Mouse (Mus musculus) left cerebral cortex, postnatal 10 days (tissue): Measurements from ENCODE around the gene Pradc1. TPM values are rescaled to one million over a fixed set of nuclear protein-coding genes. Genes with fewer than 3 reads are reported as not detected.
A peak's percentile ranks its signal among the peaks of the same experiment; 100 is the strongest.

Experiments used
- DNase-seq, 2 experiments: peaks; one replicate each; pipeline ENCODE4 v3.0.0; 2021 to 2022; ENCODE audit warnings: low spot score in 2 of 2, mixed read lengths in 1 of 2; ENCODE audit errors: extremely low spot score in 1 of 2
- intact Hi-C: fragments of 180-260 bp; cut with DNase I; formaldehyde crosslinking; loops from one replicate; pipeline ENCODE4 v1.15.1; 2025
- total RNA-seq, 2 experiments: library from RNA; stranded (reverse); gene quantifications; 2 replicates each; pipeline ENCODE4 v1.2.3; 2021

The Pradc1 gene
- total RNA-seq, 2 experiments from 2014 or later: 20.4 to 22.1 TPM

DNA sequence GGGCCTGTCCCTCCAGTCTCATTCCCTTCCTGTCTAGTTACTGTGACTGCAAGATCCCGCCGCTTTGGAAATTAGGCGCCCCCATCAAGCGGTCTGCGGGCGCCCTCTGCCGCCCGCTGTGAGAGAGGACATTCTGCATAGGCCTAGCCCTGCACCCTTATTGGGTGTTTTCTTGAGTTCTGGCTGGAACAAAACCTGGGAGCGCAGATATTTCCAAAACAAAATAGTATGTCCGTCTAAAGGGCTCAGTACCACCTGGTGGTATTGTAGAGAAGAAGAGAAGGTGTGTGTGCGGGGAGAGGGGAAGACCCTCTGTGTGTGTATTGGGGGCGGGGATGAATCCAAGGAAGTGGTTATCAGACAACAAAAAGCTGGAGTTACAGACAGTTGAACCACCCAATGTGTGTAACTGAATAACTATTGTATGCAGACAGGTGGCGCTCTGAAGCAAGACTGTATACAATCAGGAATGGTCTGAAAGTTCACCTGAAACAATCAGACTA is 40.9 kb downstream of the Pradc1 start:
- intact Hi-C loops: no loop called here
- peak in 1 of 2 experiments; percentile 69 for DNase-seq

- intact Hi-C loops: loop anchor here (5.0 kb wide), 1 partner anchor 252 kb away; no protein-coding TSS in a partner anchor
- DNase-seq: no peak
Measured at GRCm38 (mm10) chr6:85409003-85409402, 42.8 kb downstream of the Pradc1 start.

- intact Hi-C loops: no loop called here
- no peak for DNase-seq
Measured at GRCm38 (mm10) chr6:85403039-85403438, 48.7 kb downstream of the Pradc1 start.

DNA sequence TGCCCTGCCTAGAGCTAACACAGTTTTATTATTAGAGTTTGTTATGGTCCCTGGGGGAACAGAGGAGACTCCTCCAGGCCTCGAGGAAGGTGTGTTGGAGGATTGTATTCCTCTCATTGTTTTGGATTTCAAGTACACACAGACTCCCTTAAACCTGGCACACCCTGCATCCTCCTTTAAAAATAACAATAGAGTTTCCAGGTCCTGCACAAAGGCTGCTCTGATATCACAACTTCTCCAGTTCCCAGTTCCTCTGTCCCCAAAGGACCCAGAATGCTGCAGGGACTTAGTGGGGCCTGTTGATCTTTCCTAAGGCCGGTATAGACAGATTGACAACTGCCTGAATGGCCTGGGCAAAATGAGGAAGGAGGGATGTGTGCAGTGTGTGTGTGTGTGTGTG is 49.2 kb downstream of the Pradc1 start:
- intact Hi-C loops: no loop called here
- DNase-seq: no peak

DNA sequence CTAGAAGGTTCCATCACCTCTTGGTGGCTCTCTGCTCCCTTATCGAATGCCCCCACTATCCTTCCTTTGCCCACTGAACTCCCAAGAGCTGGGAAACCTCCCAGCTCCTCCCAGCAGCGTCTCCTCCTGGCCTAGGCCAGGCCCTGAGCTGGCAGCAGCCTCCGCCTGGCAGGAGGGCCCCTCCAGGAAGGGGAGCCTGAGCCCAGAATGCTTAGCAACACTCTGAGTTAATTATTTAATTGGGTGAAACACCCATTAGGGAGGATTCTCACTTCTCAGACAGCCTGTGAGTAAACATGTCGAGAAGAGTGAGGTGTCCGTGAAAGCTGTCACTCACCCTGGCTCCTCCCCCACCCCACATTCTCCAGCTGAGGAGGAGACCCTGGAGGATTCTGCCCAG is 52.1 kb downstream of the Pradc1 start:
- DNase-seq: no peak
- intact Hi-C loops: no loop called here

GRCm38 (mm10) chr6:85397165-85397564 is 54.6 kb downstream of the Pradc1 start:
- intact Hi-C loops: no loop called here
- peak in 1 of 2 experiments; percentile 46 for DNase-seq

Other genes with a start within 250 kb of the Pradc1 start
- 100 to 1,000 TPM; 136 to 141 TPM for gene Sfxn5, start 118.5 kb downstream of the Pradc1 start, total RNA-seq
- 10 to 100 TPM; 56.9 to 57.5 TPM for gene Rab11fip5, start 77.3 kb downstream of the Pradc1 start, total RNA-seq
- not detected for gene Noto, start 28.1 kb downstream of the Pradc1 start, total RNA-seq
- 10 to 100 TPM; 45.7 to 47.7 TPM for gene Smyd5, start 20.0 kb downstream of the Pradc1 start, total RNA-seq
- gene Cct7, start 456 bp downstream of the Pradc1 start, total RNA-seq: 100 to 1,000 TPM; 245 to 257 TPM
- 100 to 1,000 TPM; 113 to 114 TPM for gene Fbxo41, start 51.0 kb upstream of the Pradc1 start, total RNA-seq
- 10 to 100 TPM; 31.2 to 33.6 TPM for gene Egr4, start 61.6 kb upstream of the Pradc1 start, total RNA-seq
- gene Alms1, start 135.6 kb upstream of the Pradc1 start, total RNA-seq: 1 to 10 TPM; 7.9 to 8.9 TPM